Mouse (Mus musculus) forebrain, embryonic 14.5 days (tissue): ENCODE measurements around the gene Vmn1r210. TPM values are rescaled to one million over a fixed set of nuclear protein-coding genes. Genes with fewer than 3 reads are reported as not detected.
"Not testable (repeated sequence)": the region's sequence is repeated elsewhere in the genome, so short reads cannot be mapped to it uniquely, and the experiment has no call there.

Experiments used
- ATAC-seq: fragments of 200-750 bp; cut with Nextera tagmentation; 2 replicates; pipeline ENCODE4 v1.8.0; 2017; ENCODE audit warnings: mild to moderate bottlenecking, moderate library complexity
- DNase-seq: peaks from one replicate; pipeline ENCODE4 v3.0.0-alpha.2; 2015; ENCODE audit warnings: low spot score
- H3K27ac ChIP-seq: fragments of 300-500 bp; sonication (generic); 2 replicates; pipeline ENCODE4 v1.5.1; 2014; ENCODE audit warnings: low read depth, mild to moderate bottlenecking, control low read depth, low read length, moderate library complexity
- H3K27me3 ChIP-seq: fragments of 300-500 bp; sonication (generic); replicated peaks from 2 replicates; pipeline ENCODE4 v1.6.1; 2014; ENCODE audit warnings: low read length, control low read depth, mixed read lengths; ENCODE audit not compliant: control insufficient read depth, insufficient read depth
- H3K36me3 ChIP-seq: fragments of 300-500 bp; sonication (generic); 2 replicates; pipeline ENCODE4 v1.6.1; 2014; ENCODE audit warnings: low read length, control low read depth; ENCODE audit not compliant: control insufficient read depth, insufficient read depth
- H3K4me1 ChIP-seq: fragments of 300-500 bp; sonication (generic); 2 replicates; pipeline ENCODE4 v1.6.1; 2014; ENCODE audit warnings: antibody characterized with exemption, low read length, control low read depth; ENCODE audit not compliant: control insufficient read depth, insufficient read depth
- H3K4me2 ChIP-seq: fragments of 300-500 bp; sonication (generic); 2 replicates; pipeline ENCODE4 v1.6.1; 2014; ENCODE audit warnings: mild to moderate bottlenecking, control low read depth, low read length
- H3K4me3 ChIP-seq: fragments of 300-500 bp; sonication (generic); 2 replicates; pipeline ENCODE4 v1.5.1; 2014; ENCODE audit warnings: low read depth, low read length, control low read depth
- H3K9ac ChIP-seq: fragments of 300-500 bp; sonication (generic); 2 replicates; pipeline ENCODE4 v1.6.1; 2014; ENCODE audit warnings: mild to moderate bottlenecking, low read length, control low read depth, moderate library complexity
- H3K9me3 ChIP-seq: fragments of 300-500 bp; sonication (generic); replicated peaks from 2 replicates; pipeline ENCODE4 v1.6.1; 2016; ENCODE audit warnings: low read length, control low read depth, mixed read lengths; ENCODE audit not compliant: control insufficient read depth
- WGBS: fragments of 180-500 bp; shearing (Covaris S2); extraction: QIAGEN DNeasy Blood & Tissue Kit; methylation state at CpG from one replicate; pipeline ENCODE4 v1.1.7; 2014; 5-methylcytosine and 5-hydroxymethylcytosine counted together
- polyA plus RNA-seq: library from polyadenylated mRNA; unstranded; fragments of >200 nt; fragmentation: Nextera tagmentation; extraction: Ambion mirVana; gene quantifications from 2 replicates; pipeline ENCODE4 v1.2.1, GENCODE M21; 2014

Gene Vmn1r210
- polyA plus RNA-seq, 1 experiment from 2014 or later = not detected

DNA sequence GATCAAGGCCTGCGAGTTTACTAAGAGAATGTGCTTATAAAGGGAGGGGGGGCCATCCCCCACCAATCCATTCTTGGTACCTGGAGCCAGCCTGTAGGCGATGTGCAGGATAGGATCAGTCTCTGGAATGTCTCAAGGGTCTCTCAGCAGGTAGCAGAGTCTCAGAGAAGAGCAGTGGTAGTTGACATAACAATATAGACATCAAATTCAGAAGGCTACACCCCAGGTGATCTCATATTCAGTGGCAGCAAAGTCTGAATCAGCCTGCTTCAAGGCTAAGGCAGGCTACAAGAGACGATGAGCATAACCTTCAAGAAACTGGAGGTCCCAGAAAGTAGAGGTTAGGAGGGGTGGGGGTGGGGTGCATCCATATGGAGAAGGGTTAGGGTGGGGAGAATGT, 43.1 kb downstream of the Vmn1r210 start:
- H3K4me1 ChIP-seq, H3K36me3 ChIP-seq, H3K9ac ChIP-seq, H3K27me3 ChIP-seq, H3K9me3 ChIP-seq, H3K27ac ChIP-seq, ATAC-seq, H3K4me2 ChIP-seq, DNase-seq, H3K4me3 ChIP-seq: not testable (repeated sequence)
- 79% methylated on average over 3 of the region's 3 CpGs for WGBS

DNA sequence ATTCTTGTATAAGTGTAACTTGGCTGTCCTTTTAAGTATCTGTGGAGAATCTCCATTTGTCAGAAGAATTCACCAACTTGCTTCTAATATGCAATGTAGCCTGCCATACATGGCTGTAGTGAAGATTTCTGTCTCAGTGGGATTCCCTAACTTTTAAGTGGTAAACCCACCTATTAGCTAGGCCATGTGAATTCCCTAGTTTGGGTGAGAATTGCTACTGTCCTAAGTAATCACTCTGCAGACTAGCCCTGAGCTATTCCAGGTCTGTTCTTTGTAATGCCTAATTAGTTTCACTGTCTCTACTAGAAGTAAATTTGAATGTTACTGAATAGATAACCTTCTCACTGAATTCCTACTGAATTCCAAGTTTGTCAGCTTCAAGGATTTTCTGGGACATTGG, 47.0 kb downstream of the Vmn1r210 start:
- H3K9ac ChIP-seq, H3K27ac ChIP-seq, H3K4me1 ChIP-seq, DNase-seq, H3K36me3 ChIP-seq, H3K4me3 ChIP-seq, ATAC-seq, H3K27me3 ChIP-seq, H3K4me2 ChIP-seq, H3K9me3 ChIP-seq: not testable (repeated sequence)

DNA sequence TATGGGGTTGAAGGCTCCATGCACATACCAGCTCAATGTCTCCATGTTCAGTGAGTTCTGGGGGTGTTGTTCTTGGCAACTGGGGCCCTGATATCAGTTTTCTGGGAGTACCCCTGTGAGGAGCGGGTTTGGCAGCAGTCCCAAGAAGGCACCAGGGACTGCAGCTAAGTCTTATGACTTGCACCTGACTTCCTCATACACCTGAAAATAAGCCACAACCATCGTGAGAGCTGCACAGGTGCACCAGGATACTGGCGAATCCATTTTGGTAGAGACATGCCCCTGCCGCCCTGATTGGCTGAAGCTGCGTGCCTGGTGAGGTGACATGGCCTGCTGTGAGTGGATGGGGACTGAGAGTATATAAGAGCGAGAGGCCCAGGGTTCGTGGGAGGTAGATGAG, 53.8 kb downstream of the Vmn1r210 start, which contains the start of gene Vmn1r208:
Gene Vmn1r208, minus strand, starts transcription at position 101 of the 400 bp plus-strand sequence.
- H3K4me1 ChIP-seq, ATAC-seq, H3K27ac ChIP-seq, H3K27me3 ChIP-seq, H3K9me3 ChIP-seq, DNase-seq, H3K9ac ChIP-seq, H3K36me3 ChIP-seq, H3K4me3 ChIP-seq, H3K4me2 ChIP-seq: not testable (repeated sequence)
- WGBS = no CpG with 5 or more reads among the region's 7 CpGs

Other genes starting within 250 kb of the Vmn1r210 start
- not detected in 2 replicates for gene Vmn1r205, start 238.3 kb downstream of the Vmn1r210 start, polyA plus RNA-seq
- not detected in 2 replicates for gene Vmn1r206, start 207.1 kb downstream of the Vmn1r210 start, polyA plus RNA-seq
- gene Vmn1r207-ps, start 101.7 kb downstream of the Vmn1r210 start, polyA plus RNA-seq = not detected in 2 replicates
- gene Vmn1r208, start 53.9 kb downstream of the Vmn1r210 start, polyA plus RNA-seq = not detected in 2 replicates
- not detected in 2 replicates for gene Vmn1r209, start 21.7 kb downstream of the Vmn1r210 start, polyA plus RNA-seq
- not detected in 2 replicates for gene Vmn1r211, start 26.2 kb upstream of the Vmn1r210 start, polyA plus RNA-seq
- not detected in 2 replicates for gene Vmn1r212, start 52.9 kb upstream of the Vmn1r210 start, polyA plus RNA-seq
- not detected in 2 replicates for gene Vmn1r213, start 176.3 kb upstream of the Vmn1r210 start, polyA plus RNA-seq
- gene Vmn1r214, start 199.1 kb upstream of the Vmn1r210 start, polyA plus RNA-seq = not detected in 2 replicates
- gene Vmn1r215, start 236.7 kb upstream of the Vmn1r210 start, polyA plus RNA-seq = not detected in 2 replicates